Mouse (Mus musculus) midbrain, embryonic 15.5 days (tissue): ENCODE measurements at regions not wholly inside any gene's neighbourhood (a gene's known extent, or its start where the extent isn't known, plus 50 kb on each side); places are given as distances from the start of the nearest gene placed in this dataset.
A peak's percentile ranks its signal among the peaks of the same experiment; 100 is the strongest.

Experiments used
- ATAC-seq: fragments of 200-750 bp; cut with Nextera tagmentation; replicated peaks from 2 replicates; pipeline ENCODE4 v1.8.0; 2017; ENCODE audit warnings: moderate TSS enrichment
- H3K27ac ChIP-seq: fragments of 300-500 bp; sonication (generic); 2 replicates; pipeline ENCODE4 v1.5.1; 2015; ENCODE audit warnings: mild to moderate bottlenecking, inconsistent platforms
- H3K27me3 ChIP-seq: fragments of 300-500 bp; sonication (generic); replicated peaks from 2 replicates; pipeline ENCODE4 v1.6.1; 2015; ENCODE audit warnings: inconsistent platforms
- H3K36me3 ChIP-seq: fragments of 300-500 bp; sonication (generic); replicated peaks from 2 replicates; pipeline ENCODE4 v1.6.1; 2015; ENCODE audit warnings: inconsistent platforms
- H3K4me1 ChIP-seq: fragments of 300-500 bp; sonication (generic); 2 replicates; pipeline ENCODE4 v1.6.1; 2015; ENCODE audit warnings: inconsistent platforms
- H3K4me2 ChIP-seq: fragments of 300-500 bp; sonication (generic); 2 replicates; pipeline ENCODE4 v1.6.1; 2015; ENCODE audit warnings: inconsistent platforms, mild to moderate bottlenecking, moderate library complexity
- H3K4me3 ChIP-seq: fragments of 300-500 bp; sonication (generic); 2 replicates; pipeline ENCODE4 v1.5.1; 2015; ENCODE audit warnings: mild to moderate bottlenecking, inconsistent platforms
- H3K9ac ChIP-seq: fragments of 300-500 bp; sonication (generic); 2 replicates; pipeline ENCODE4 v1.6.1; 2015; ENCODE audit warnings: mild to moderate bottlenecking, inconsistent platforms
- H3K9me3 ChIP-seq: fragments of 300-500 bp; sonication (generic); 2 replicates; pipeline ENCODE4 v1.6.1; 2016; ENCODE audit warnings: inconsistent platforms
- WGBS: fragments of 180-500 bp; shearing (Covaris S2); methylation state at CpG from one replicate; pipeline ENCODE4 v1.1.7; 2015; ENCODE audit warnings: mixed read lengths; 5-methylcytosine and 5-hydroxymethylcytosine counted together

- H3K4me1 ChIP-seq, result no peaks in the 10 kb centered on the region
- H3K36me3 ChIP-seq, result no peaks in the 10 kb centered on the region
- no peak overlapping the region for H3K27ac ChIP-seq
- H3K27me3 ChIP-seq, result no peaks in the 10 kb centered on the region
- H3K9ac ChIP-seq, result no peak overlapping the region
- H3K4me2 ChIP-seq, result no peak overlapping the region
- no peaks in the 10 kb centered on the region for H3K9me3 ChIP-seq
- WGBS, result 77% methylated on average over 12 of the region's 12 CpGs
- ATAC-seq, result no peak
- no peak overlapping the region for H3K4me3 ChIP-seq
These were observed 190.0 kb downstream of the Pten start for GRCm38 (mm10) chr19:32947081-32947855.

GRCm38 (mm10) chr19:32950252-32950651 lies 193.0 kb downstream of the Pten start:
- WGBS, result 79% methylated on average over 3 of the region's 3 CpGs
- no peak overlapping the region for H3K9ac ChIP-seq
- H3K4me2 ChIP-seq, result no peak overlapping the region
- no peaks in the 10 kb centered on the region for H3K36me3 ChIP-seq
- no peaks in the 10 kb centered on the region for H3K4me1 ChIP-seq
- no peak overlapping the region for H3K4me3 ChIP-seq
- H3K27ac ChIP-seq, result no peak overlapping the region
- no peaks in the 10 kb centered on the region for H3K9me3 ChIP-seq
- ATAC-seq, result no peak
- H3K27me3 ChIP-seq, result no peaks in the 10 kb centered on the region

GRCm38 (mm10) chr19:32950794-32951193 lies 193.5 kb downstream of the Pten start:
- Histone ChIP-seq H3K36me3 (no peaks in the 10 kb centered on the region), H3K9me3 (no peaks in the 10 kb centered on the region), H3K27ac (no peak overlapping the region), H3K4me1 (no peaks in the 10 kb centered on the region), H3K9ac (no peak overlapping the region), H3K27me3 (no peaks in the 10 kb centered on the region), H3K4me2 (no peak overlapping the region), H3K4me3 (no peak overlapping the region)
- 87% methylated on average over 1 of the region's 1 CpGs for WGBS
- no peak for ATAC-seq

- ATAC-seq, result no peak
- H3K4me2 ChIP-seq, result no peak overlapping the region
- 87% methylated on average over 4 of the region's 4 CpGs for WGBS
- peaks cover 5% of the 10 kb centered on the region; the same call in 1 of the 2 replicates for H3K4me1 ChIP-seq
- no peaks in the 10 kb centered on the region for H3K27me3 ChIP-seq
- no peak overlapping the region for H3K27ac ChIP-seq
- H3K9me3 ChIP-seq, result no peaks in the 10 kb centered on the region
- no peak overlapping the region for H3K4me3 ChIP-seq
- H3K36me3 ChIP-seq, result no peaks in the 10 kb centered on the region
- no peak overlapping the region for H3K9ac ChIP-seq
These were observed 195.1 kb downstream of the Pten start for GRCm38 (mm10) chr19:32952425-32952824.

DNA sequence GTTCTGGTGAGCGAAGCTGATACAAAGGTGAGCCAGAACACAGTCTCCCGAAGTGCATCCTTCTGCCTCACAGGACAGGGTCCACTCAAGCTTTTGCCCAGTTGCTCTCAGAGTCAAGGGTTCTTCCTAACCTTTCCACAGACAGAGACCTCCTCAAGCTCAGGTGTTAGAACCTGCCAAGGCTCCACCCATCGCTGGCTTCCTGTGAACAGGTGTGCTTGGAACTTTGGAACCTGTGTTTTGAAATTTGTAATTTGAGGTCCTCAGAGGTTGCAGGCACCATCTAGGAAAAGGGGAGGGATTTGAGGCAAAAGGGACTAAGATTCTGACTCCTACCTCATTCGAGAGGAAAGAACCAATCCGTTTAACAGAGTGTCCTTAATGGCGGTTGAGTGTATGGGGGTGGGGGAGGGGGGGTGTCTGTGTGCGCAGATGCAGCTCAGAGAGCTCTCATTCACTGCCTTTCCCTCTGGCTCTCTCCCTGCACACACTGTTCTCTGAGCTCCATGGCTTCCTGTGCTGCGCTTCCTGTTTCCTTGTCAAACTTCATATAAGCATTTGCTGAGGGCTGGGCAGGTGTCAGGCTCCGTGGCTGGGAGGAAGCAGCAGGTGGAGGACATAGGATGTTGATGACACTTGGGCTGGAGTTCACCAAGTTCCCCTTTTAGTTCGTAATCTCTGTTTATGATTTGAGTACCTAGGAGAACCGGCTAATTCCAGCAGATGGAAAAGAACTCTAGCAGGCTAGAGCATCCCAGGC lies 195.8 kb downstream of the Pten start:
- no peak for ATAC-seq

GRCm38 (mm10) chr19:32954001-32954605 lies 196.8 kb downstream of the Pten start:
- 35% methylated on average over 4 of the region's 4 CpGs for WGBS
- no peak overlapping the region for H3K4me2 ChIP-seq
- H3K36me3 ChIP-seq, result no peaks in the 10 kb centered on the region

More for the DNA sequence above, 195.8 kb downstream of the Pten start:
- H3K27ac ChIP-seq, result no peak overlapping the region
- no peak overlapping the region for H3K4me2 ChIP-seq
- H3K9ac ChIP-seq, result no peak overlapping the region
- H3K4me3 ChIP-seq, result no peak overlapping the region
- no peaks in the 10 kb centered on the region for H3K9me3 ChIP-seq
- no peaks in the 10 kb centered on the region for H3K36me3 ChIP-seq
- H3K27me3 ChIP-seq, result no peaks in the 10 kb centered on the region
- 87% methylated on average over 11 of the region's 11 CpGs for WGBS
- peaks cover 5% of the 10 kb centered on the region; the same call in 1 of the 2 replicates for H3K4me1 ChIP-seq

GRCm38 (mm10) chr19:32954942-32955341 lies 197.6 kb downstream of the Pten start:
- no peak overlapping the region for H3K4me2 ChIP-seq
- no peak overlapping the region for H3K9ac ChIP-seq
- peaks cover 5% of the 10 kb centered on the region; the same call in 1 of the 2 replicates for H3K4me1 ChIP-seq
- ATAC-seq, result no peak
- H3K4me3 ChIP-seq, result no peak overlapping the region
- no peak overlapping the region for H3K27ac ChIP-seq
- no peaks in the 10 kb centered on the region for H3K27me3 ChIP-seq
- H3K36me3 ChIP-seq, result no peaks in the 10 kb centered on the region
- H3K9me3 ChIP-seq, result no peaks in the 10 kb centered on the region
- 94% methylated on average over 3 of the region's 3 CpGs for WGBS

More at GRCm38 (mm10) chr19:32954001-32954605, 196.8 kb downstream of the Pten start:
- Histone ChIP-seq H3K9me3 (no peaks in the 10 kb centered on the region), H3K9ac (no peak overlapping the region), H3K27ac (no peak overlapping the region), H3K27me3 (no peaks in the 10 kb centered on the region), H3K4me3 (no peak overlapping the region), H3K4me1 (peaks cover 5% of the 10 kb centered on the region; the same call in 1 of the 2 replicates)
- no peak for ATAC-seq

DNA sequence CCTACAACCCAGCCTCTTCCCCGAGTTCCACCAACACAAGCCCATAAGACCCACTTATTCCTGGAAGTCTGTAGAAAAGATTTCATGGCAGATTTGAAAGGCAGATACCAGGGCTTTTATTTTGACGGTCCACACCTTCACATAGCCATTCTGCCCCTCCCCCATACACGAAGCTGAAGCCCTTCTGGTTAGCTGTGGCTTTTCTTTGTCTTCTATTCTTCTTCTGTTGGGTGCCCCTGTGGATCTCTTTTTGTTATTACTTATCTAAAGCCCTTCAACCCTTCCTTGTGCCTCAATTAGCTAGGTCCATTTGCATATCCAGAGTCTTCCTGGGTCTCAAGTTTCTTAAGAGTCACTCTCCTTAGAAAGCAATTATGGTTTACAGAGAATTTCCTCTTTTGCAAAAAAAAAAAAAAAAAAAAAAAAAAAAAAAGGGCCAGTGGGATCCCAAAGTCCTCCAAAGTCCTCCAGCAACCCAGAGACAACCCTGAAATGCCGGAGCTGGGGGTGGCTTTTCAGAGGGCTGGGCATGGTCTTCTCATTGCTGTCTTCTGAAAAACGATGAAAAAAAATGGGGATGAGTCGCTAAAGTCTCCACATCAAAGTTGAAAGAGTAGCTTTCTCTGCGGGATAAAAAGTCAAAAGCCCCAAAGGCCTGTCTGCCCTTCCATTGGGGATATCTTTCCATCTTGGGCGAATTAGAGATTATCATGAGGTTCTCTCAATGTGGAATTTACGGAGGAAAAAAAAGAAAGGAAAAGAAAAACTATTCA lies 199.0 kb downstream of the Pten start:
- Histone ChIP-seq H3K4me3 (no peak overlapping the region), H3K36me3 (no peaks in the 10 kb centered on the region), H3K9me3 (no peaks in the 10 kb centered on the region), H3K4me2 (peak overlapping the region; percentile 26), H3K27me3 (no peaks in the 10 kb centered on the region), H3K27ac (no peak overlapping the region), H3K9ac (no peak overlapping the region), H3K4me1 (peaks cover 5% of the 10 kb centered on the region; the same call in 1 of the 2 replicates)
- WGBS, result 2% methylated on average over 9 of the region's 9 CpGs
- ATAC-seq, result no peak

DNA sequence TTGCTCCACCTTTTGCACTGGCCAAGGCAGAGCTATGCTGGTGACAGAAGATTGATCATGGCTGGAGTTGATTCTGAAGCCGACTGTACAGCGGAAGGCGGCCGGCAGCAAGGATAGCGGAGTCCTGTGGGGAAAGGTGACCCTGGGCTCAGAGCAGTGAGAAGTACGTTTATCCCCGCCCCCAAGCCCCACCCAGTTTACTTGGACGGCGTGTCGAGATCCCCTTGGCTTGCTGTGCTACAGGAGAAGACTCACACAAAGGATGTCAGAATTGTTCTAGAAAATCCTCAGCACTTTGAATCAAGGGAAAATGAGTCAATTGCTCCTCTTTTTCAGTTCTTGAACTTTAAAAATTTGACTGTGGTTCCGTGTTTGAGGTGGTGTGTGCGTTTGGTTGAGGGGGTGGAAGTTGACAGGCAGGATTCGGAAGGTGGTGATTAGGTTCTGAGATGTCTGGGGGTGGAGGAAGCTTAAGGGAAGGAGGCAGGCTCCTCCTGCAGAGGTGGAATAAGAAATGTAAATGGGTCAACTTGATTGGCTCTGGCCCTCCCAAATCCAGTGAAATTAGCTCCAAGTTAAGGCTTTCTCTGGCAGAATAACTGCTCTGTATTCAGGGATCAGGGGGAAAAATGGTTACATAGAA lies 199.7 kb downstream of the Pten start:
- no peaks in the 10 kb centered on the region for H3K27me3 ChIP-seq
- 6% methylated on average over 13 of the region's 13 CpGs for WGBS
- 0 out of 2 replicates have a peak, but pooled peaks have one; percentile 41 for ATAC-seq
- H3K4me1 ChIP-seq, result peaks cover 5% of the 10 kb centered on the region; the same call in 1 of the 2 replicates
- H3K4me3 ChIP-seq, result no peak overlapping the region
- H3K36me3 ChIP-seq, result no peaks in the 10 kb centered on the region
- peak overlapping the region; percentile 26 for H3K4me2 ChIP-seq
- no peak overlapping the region for H3K27ac ChIP-seq
- no peak overlapping the region for H3K9ac ChIP-seq
- H3K9me3 ChIP-seq, result no peaks in the 10 kb centered on the region

DNA sequence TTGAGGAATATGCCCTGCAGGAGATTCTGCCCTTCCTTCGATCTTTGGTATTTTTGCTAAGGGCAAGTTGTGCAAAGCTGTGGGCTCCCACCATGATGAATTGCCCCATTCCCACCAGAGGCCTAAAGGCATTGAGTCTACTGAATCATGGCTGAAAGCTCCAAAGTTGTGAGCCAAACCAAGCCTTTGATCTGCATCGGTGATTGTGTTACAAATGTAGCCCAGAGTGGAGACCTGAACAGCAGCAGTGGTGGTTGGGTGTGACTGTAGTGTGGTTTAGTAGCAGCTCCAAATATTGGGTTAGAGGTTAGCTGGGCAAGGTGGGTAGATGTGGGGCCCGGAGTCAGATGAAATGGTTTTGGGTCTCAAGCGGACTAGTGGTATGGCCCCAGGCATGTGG lies 201.0 kb downstream of the Pten start:
- no peak for ATAC-seq
- no peaks in the 10 kb centered on the region for H3K9me3 ChIP-seq
- no peaks in the 10 kb centered on the region for H3K27me3 ChIP-seq
- no peaks in the 10 kb centered on the region for H3K36me3 ChIP-seq
- H3K27ac ChIP-seq, result no peak overlapping the region
- WGBS, result 93% methylated on average over 4 of the region's 4 CpGs
- H3K9ac ChIP-seq, result no peak overlapping the region
- H3K4me1 ChIP-seq, result peaks cover 5% of the 10 kb centered on the region; the same call in 1 of the 2 replicates
- no peak overlapping the region for H3K4me2 ChIP-seq
- no peak overlapping the region for H3K4me3 ChIP-seq

DNA sequence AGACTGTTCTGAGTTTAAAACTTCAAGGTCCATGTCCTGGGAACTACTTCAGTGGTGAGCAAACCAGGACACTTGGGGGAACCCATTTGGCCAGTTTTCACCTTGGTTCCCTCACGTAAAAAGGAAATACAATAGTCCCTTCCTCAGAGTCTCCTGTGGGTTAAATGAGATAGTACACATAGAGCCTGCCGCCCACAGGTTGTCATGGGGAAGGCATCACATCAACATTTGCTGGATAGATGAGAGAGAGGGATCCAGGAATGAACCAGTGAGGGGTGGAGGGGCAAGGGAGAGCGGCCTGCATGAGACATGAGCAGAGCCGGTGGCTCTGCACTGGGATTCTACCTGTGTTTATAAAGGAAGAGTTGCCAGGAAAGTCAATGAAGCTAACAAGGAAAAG lies 201.5 kb downstream of the Pten start:
- ATAC-seq, result no peak
- WGBS, result 94% methylated on average over 4 of the region's 4 CpGs
- no peak overlapping the region for H3K27ac ChIP-seq
- no peaks in the 10 kb centered on the region for H3K36me3 ChIP-seq
- H3K4me1 ChIP-seq, result peaks cover 5% of the 10 kb centered on the region; the same call in 1 of the 2 replicates
- no peak overlapping the region for H3K4me3 ChIP-seq
- no peaks in the 10 kb centered on the region for H3K9me3 ChIP-seq
- H3K27me3 ChIP-seq, result no peaks in the 10 kb centered on the region
- H3K4me2 ChIP-seq, result no peak overlapping the region
- no peak overlapping the region for H3K9ac ChIP-seq
